Comparison of ENCODE assay signal across 8 mouse cellular contexts in the genomic region with DNA sequence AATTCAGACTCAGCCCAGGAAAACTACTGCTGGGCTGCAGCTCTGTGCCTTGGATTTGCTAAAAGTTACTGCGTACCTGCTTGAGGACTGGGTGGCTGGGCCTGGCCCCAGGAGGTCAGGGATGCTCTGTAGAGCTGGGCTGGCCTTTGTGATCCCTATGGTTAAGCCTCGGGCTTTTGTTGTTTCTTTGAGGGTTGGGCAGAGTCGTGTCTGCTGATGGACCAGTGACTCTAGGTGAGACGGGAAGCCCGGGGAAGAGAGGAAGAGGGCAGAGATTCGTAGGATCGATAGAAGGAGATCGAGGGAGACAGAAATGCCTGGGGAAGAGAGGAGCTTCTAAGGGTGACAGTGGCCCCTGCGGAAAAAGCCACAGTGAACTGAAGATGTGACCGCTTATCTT. TPM values are rescaled to one million over a fixed set of nuclear protein-coding genes. Genes with fewer than 3 reads are reported as not detected.
DNase-seq lines count a peak whose midpoint lies in the region; ATAC-seq and TF ChIP-seq lines count a peak whose summit lies in the region.

Gene D2hgdh (plus strand): TSS at position 301 of the 400 bp plus-strand sequence.

- peak; percentile 8; the same call in 1 of the 2 replicates for ATAC-seq in lung, embryonic 16.5 days (ENCODE audit: low read depth)
- ATAC-seq in midbrain, embryonic 12.5 days (ENCODE audit: low FRiP score, low read depth): peak; percentile 31

- H3K27ac ChIP-seq in lung, embryonic 16.5 days (ENCODE audit: low read length): peak within 1 kb of the TSS; percentile 96
- peak within 1 kb of the TSS; percentile 93 for H3K27ac ChIP-seq in midbrain, embryonic 12.5 days (replicated peaks)

- H3K4me1 ChIP-seq in lung, embryonic 16.5 days (replicated peaks; ENCODE audit: control insufficient read depth, insufficient read depth, low read length): no peaks in the 10 kb centered on the region
- peaks cover 13% of the 10 kb centered on the region for H3K4me1 ChIP-seq in midbrain, embryonic 12.5 days

- peaks cover 5% of the 10 kb centered on the region for H3K36me3 ChIP-seq in lung, embryonic 16.5 days (ENCODE audit: control insufficient read depth, insufficient read depth, low read length)
- H3K36me3 ChIP-seq in midbrain, embryonic 12.5 days: peaks cover 15% of the 10 kb centered on the region

- H3K9me3 ChIP-seq in lung, embryonic 16.5 days (ENCODE audit: control insufficient read depth, low read length): no peaks in the 10 kb centered on the region
- no peaks in the 10 kb centered on the region for H3K9me3 ChIP-seq in midbrain, embryonic 12.5 days

- no peaks in the 10 kb centered on the region for H3K27me3 ChIP-seq in lung, embryonic 16.5 days (ENCODE audit: control insufficient read depth, insufficient read depth, low read depth, low read length)
- H3K27me3 ChIP-seq in midbrain, embryonic 12.5 days: no peaks in the 10 kb centered on the region

- H3K4me3 ChIP-seq in lung, embryonic 16.5 days (ENCODE audit: low read length): peak within 1 kb of the TSS; percentile 62
- peak within 1 kb of the TSS; percentile 61 for H3K4me3 ChIP-seq in midbrain, embryonic 12.5 days

- DNase-seq in lung, postnatal 14 days: no peak
- no peak for DNase-seq in brain, embryonic 14.5 days (ENCODE audit: low read depth)
- DNase-seq in gonadal fat pad, adult 2 months (ENCODE audit: low read depth): no peak
- peak; percentile 8 to 31 for DNase-seq in layer of hippocampus, postnatal 10 days (ENCODE audit: low spot score in 2 of 2)
- no peak for DNase-seq in adipocyte (ENCODE audit: low spot score)
- DNase-seq in urinary bladder, postnatal 10 days (ENCODE audit: low spot score): no peak

- H3K4me2 ChIP-seq in lung, embryonic 16.5 days (ENCODE audit: low read depth, low read length): peak within 1 kb of the TSS; percentile 53
- peak within 1 kb of the TSS; percentile 66 for H3K4me2 ChIP-seq in midbrain, embryonic 12.5 days (replicated peaks)

- no peak for TF ChIP-seq CTCF in brain, embryonic 14.5 days (IDR thresholded peaks at IDR 0.05; ENCODE audit: borderline replicate concordance, extremely low read depth, insufficient read depth, insufficient read length)

- peak within 1 kb of the TSS; percentile 78 for H3K9ac ChIP-seq in lung, embryonic 16.5 days (ENCODE audit: low read length)
- H3K9ac ChIP-seq in midbrain, embryonic 12.5 days (replicated peaks): peak within 1 kb of the TSS; percentile 57

- TF ChIP-seq POLR2A in brain, embryonic 14.5 days (IDR thresholded peaks at IDR 0.05; ENCODE audit: borderline replicate concordance, extremely low read depth, insufficient read depth, insufficient read length, poor library complexity, severe bottlenecking): no peak

- WGBS in lung, embryonic 16.5 days: 5% methylated on average over 10 of the region's 10 CpGs
- 3% methylated on average over 10 of the region's 10 CpGs for WGBS in midbrain, embryonic 12.5 days

RNA-seq across cellular contexts. Expression of gene D2hgdh, which starts in this region (rescaled TPM):
- polyA plus RNA-seq in lung, embryonic 16.5 days (2015; fragmentation: Nextera tagmentation; extraction: Ambion mirVana): 15.4 and 17.2 TPM in 2 replicates
- 23.2 and 24.2 TPM in 2 replicates for polyA plus RNA-seq in brain, embryonic 14.5 days (2012; rRNA removed)
- 27.7 and 27.8 TPM in 2 replicates for polyA plus RNA-seq in gonadal fat pad, adult 2 months (2012; rRNA removed)
- 10 to 100 TPM; 12.9 to 15.4 TPM for total RNA-seq in layer of hippocampus, postnatal 10 days (2021)
- polyA plus RNA-seq in midbrain, embryonic 12.5 days (2016; fragmentation: Nextera tagmentation; extraction: Ambion mirVana): 19.5 and 19.9 TPM in 2 replicates

Comparison
In these comparisons a context has a peak if more than half of its experiments do, and no peak if none do; other contexts are left out.
1. DNase-seq: peak in layer of hippocampus, postnatal 10 days (2 of 2); none in lung, postnatal 14 days (single experiment), brain, embryonic 14.5 days (single experiment), gonadal fat pad, adult 2 months (single experiment), adipocyte (single experiment) and urinary bladder, postnatal 10 days (single experiment).